Mouse (Mus musculus) liver, embryonic 13.5 days (tissue): ENCODE data around the gene Fabp2. TPM values are rescaled to one million over a fixed set of nuclear protein-coding genes. Genes with fewer than 3 reads are reported as not detected.

ENCODE experiments used
- ATAC-seq: fragments of 200-750 bp; cut with Nextera tagmentation; 2 replicates; pipeline ENCODE4 v1.8.0; 2017; ENCODE audit warnings: low read depth, mild to moderate bottlenecking, moderate number of reproducible peaks, moderate library complexity
- DNase-seq: peaks from one replicate; pipeline ENCODE4 v3.0.0; 2022
- H3K27ac ChIP-seq: fragments of 300-500 bp; sonication (generic); 2 replicates; pipeline ENCODE4 v1.5.1; 2015; ENCODE audit warnings: moderate library complexity, mild to moderate bottlenecking, inconsistent platforms
- H3K27me3 ChIP-seq: fragments of 300-500 bp; sonication (generic); 2 replicates; pipeline ENCODE4 v1.6.1; 2015; ENCODE audit warnings: mild to moderate bottlenecking, inconsistent platforms
- H3K36me3 ChIP-seq: fragments of 300-500 bp; sonication (generic); 2 replicates; pipeline ENCODE4 v1.6.1; 2015; ENCODE audit warnings: mild to moderate bottlenecking, inconsistent platforms
- H3K4me1 ChIP-seq: fragments of 300-500 bp; sonication (generic); replicated peaks from 2 replicates; pipeline ENCODE4 v1.6.1; 2015; ENCODE audit warnings: inconsistent platforms
- H3K4me2 ChIP-seq: fragments of 300-500 bp; sonication (generic); 2 replicates; pipeline ENCODE4 v1.6.1; 2015; ENCODE audit warnings: inconsistent platforms, mild to moderate bottlenecking, moderate library complexity
- H3K4me3 ChIP-seq: fragments of 300-500 bp; sonication (generic); replicated peaks from 2 replicates; pipeline ENCODE4 v1.5.1; 2015; ENCODE audit warnings: mild to moderate bottlenecking, inconsistent platforms
- H3K9ac ChIP-seq: fragments of 300-500 bp; sonication (generic); 2 replicates; pipeline ENCODE4 v1.6.1; 2015; ENCODE audit warnings: mild to moderate bottlenecking, inconsistent platforms
- H3K9me3 ChIP-seq: fragments of 300-500 bp; sonication (generic); replicated peaks from 2 replicates; pipeline ENCODE4 v1.6.1; 2016; ENCODE audit warnings: inconsistent platforms
- WGBS: fragments of 180-500 bp; shearing (Covaris S2); methylation state at CpG from one replicate; pipeline ENCODE4 v1.1.7; 2015; ENCODE audit not compliant: insufficient replicate concordance; 5-methylcytosine and 5-hydroxymethylcytosine counted together
- polyA plus RNA-seq: library from polyadenylated mRNA; unstranded; fragments of >200 nt; fragmentation: Nextera tagmentation; extraction: Ambion mirVana; gene quantifications from 2 replicates; pipeline ENCODE4 v1.2.1, GENCODE M21; 2015

Gene Fabp2
- 11.7 and 12.9 TPM in 2 replicates for polyA plus RNA-seq

DNA sequence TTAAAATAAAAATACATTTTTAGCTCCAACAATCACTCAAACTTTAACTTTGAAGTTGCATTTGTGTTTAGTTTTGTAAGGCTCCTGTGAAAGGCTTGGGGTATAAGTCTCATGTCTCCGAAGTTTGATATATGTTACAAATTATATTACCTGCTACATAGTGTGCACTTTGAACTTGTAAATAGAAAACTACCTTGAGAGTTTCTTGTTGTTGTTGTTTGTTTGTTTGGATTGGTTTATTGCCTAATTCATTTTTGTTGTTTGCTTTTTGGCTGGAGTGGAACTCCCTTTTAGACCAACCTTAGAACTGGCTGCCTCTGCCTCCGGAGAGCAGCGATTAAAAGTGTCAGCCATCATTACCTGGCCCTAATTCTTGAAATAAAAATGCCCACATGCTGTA, at the start of gene Fabp2:
TSS of gene Fabp2 (plus strand) at position 301 of the 400 bp plus-strand sequence.
- whole genome bisulfite sequencing: 77% methylated on average over 3 of the region's 3 CpGs
- Histone ChIP-seq H3K27ac (no peak within 1 kb of the TSS), H3K27me3 (no peaks in the 10 kb centered on the region), H3K4me1 (no peaks in the 10 kb centered on the region), H3K36me3 (no peaks in the 10 kb centered on the region), H3K4me2 (no peak within 1 kb of the TSS), H3K4me3 (no peak within 1 kb of the TSS), H3K9ac (no peak within 1 kb of the TSS), H3K9me3 (no peaks in the 10 kb centered on the region)
- no peak for ATAC-seq
- DNase-seq: no peak

- Histone ChIP-seq H3K9me3 (no peaks in the 10 kb centered on the region), H3K36me3 (0 out of 2 replicates have a peak, but pooled peaks cover 4% of the 10 kb centered on the region), H3K4me1 (no peaks in the 10 kb centered on the region), H3K9ac (no peak overlapping the region), H3K27me3 (no peaks in the 10 kb centered on the region), H3K4me2 (no peak overlapping the region), H3K27ac (no peak overlapping the region), H3K4me3 (no peak overlapping the region)
- DNase-seq (no peak), ATAC-seq (no peak)
- 42% methylated on average over 5 of the region's 5 CpGs for WGBS
These were observed 46.4 kb upstream of the Fabp2 start for GRCm38 (mm10) chr3:122848410-122849034.

GRCm38 (mm10) chr3:122855149-122855548, 39.7 kb upstream of the Fabp2 start:
- H3K4me3 ChIP-seq: no peak overlapping the region
- H3K9ac ChIP-seq: no peak overlapping the region
- H3K9me3 ChIP-seq: no peaks in the 10 kb centered on the region
- H3K36me3 ChIP-seq: no peaks in the 10 kb centered on the region
- no peak for DNase-seq
- H3K4me2 ChIP-seq: no peak overlapping the region
- no peaks in the 10 kb centered on the region for H3K4me1 ChIP-seq
- WGBS: 65% methylated on average over 11 of the region's 11 CpGs
- H3K27me3 ChIP-seq: no peaks in the 10 kb centered on the region
- ATAC-seq: no peak
- no peak overlapping the region for H3K27ac ChIP-seq

- Histone ChIP-seq H3K9ac (no peak overlapping the region), H3K4me2 (no peak overlapping the region), H3K36me3 (no peaks in the 10 kb centered on the region), H3K4me1 (no peaks in the 10 kb centered on the region), H3K4me3 (no peak overlapping the region), H3K27me3 (no peaks in the 10 kb centered on the region), H3K9me3 (no peaks in the 10 kb centered on the region), H3K27ac (no peak overlapping the region)
- DNase-seq (no peak), ATAC-seq (no peak)
- WGBS: 61% methylated on average over 2 of the region's 2 CpGs
These were observed 35.0 kb upstream of the Fabp2 start for GRCm38 (mm10) chr3:122859829-122860228.

GRCm38 (mm10) chr3:122860573-122861498, 34.0 kb upstream of the Fabp2 start:
- Histone ChIP-seq H3K4me2 (no peak overlapping the region), H3K27me3 (no peaks in the 10 kb centered on the region), H3K9ac (no peak overlapping the region), H3K27ac (no peak overlapping the region), H3K4me1 (no peaks in the 10 kb centered on the region), H3K4me3 (no peak overlapping the region), H3K9me3 (no peaks in the 10 kb centered on the region), H3K36me3 (no peaks in the 10 kb centered on the region)
- DNase-seq: no peak
- no peak for ATAC-seq
- WGBS: 68% methylated on average over 12 of the region's 12 CpGs

DNA sequence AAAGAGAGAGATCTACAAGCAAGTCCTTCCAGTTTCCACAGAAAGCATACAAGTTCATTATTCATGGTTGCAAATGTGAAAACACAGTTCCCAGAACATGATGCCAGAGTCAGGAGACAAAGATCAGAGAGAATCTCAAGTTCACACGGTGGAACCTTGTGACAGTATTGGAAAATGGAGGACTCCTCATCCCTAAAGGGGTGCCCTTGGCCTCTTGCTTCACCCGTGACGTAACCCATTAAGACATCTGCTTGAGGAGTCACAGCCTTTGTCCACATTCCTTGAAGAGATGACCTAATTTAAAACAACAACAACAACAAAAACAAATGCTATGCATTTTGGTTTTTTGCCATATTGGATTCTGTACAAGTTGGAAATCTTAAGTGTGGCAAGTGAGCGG, 29.8 kb upstream of the Fabp2 start:
- H3K4me1 ChIP-seq: no peaks in the 10 kb centered on the region
- H3K4me2 ChIP-seq: no peak overlapping the region
- no peak for ATAC-seq
- 70% methylated on average over 4 of the region's 4 CpGs for WGBS
- H3K36me3 ChIP-seq: no peaks in the 10 kb centered on the region
- DNase-seq: no peak
- no peaks in the 10 kb centered on the region for H3K27me3 ChIP-seq
- no peak overlapping the region for H3K9ac ChIP-seq
- no peak overlapping the region for H3K27ac ChIP-seq
- H3K4me3 ChIP-seq: no peak overlapping the region
- no peaks in the 10 kb centered on the region for H3K9me3 ChIP-seq

- Histone ChIP-seq H3K4me1 (no peaks in the 10 kb centered on the region), H3K4me2 (no peak overlapping the region), H3K27ac (no peak overlapping the region), H3K4me3 (no peak overlapping the region), H3K9me3 (no peaks in the 10 kb centered on the region), H3K36me3 (no peaks in the 10 kb centered on the region), H3K27me3 (no peaks in the 10 kb centered on the region), H3K9ac (no peak overlapping the region)
- ATAC-seq: no peak
- WGBS: 81% methylated on average over 1 of the region's 1 CpGs
- no peak for DNase-seq
These were observed 26.6 kb upstream of the Fabp2 start for GRCm38 (mm10) chr3:122868270-122868669.

DNA sequence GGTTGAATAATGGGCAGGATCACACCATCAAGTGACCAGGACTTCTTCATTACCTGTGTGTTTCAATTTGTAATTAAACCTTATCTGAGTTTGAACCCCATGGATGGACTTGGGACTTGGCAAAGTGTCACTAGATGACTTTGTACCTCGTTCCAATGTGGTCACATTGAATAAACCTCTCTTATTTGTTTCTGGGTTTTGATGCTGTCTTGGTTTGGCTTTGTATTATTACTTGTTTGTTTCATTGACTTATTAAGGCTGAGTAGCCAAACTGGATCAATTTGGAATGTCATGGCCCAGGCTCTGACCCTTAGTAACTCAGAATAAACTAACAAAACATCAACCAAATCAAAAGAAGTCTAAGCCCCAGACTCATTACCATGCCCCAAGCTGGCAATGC, 23.3 kb upstream of the Fabp2 start:
- H3K27ac ChIP-seq: no peak overlapping the region
- H3K4me2 ChIP-seq: no peak overlapping the region
- H3K27me3 ChIP-seq: no peaks in the 10 kb centered on the region
- DNase-seq: no peak
- H3K9ac ChIP-seq: no peak overlapping the region
- H3K4me3 ChIP-seq: no peak overlapping the region
- ATAC-seq: no peak
- no peaks in the 10 kb centered on the region for H3K4me1 ChIP-seq
- 40% methylated on average over 1 of the region's 1 CpGs for WGBS
- no peaks in the 10 kb centered on the region for H3K9me3 ChIP-seq
- H3K36me3 ChIP-seq: no peaks in the 10 kb centered on the region

DNA sequence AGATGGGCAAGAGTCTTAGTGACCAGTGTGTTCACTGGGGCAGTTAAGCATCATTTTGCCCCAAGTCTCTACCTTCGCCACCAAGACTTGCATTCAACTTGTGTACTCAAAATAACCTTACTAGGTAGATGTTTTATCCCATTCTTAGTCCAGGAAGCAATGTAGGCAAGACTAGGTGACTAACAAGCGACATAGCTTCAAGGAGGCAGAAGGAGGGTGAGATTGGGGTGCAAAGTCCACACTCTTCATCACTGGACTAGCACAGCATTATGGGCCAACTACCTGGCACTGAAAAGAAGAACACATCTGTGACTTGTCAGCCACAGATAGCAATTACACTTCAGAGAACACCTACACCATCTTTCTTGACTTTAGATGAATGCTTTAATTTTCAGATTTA, 18.0 kb upstream of the Fabp2 start:
- no peak for DNase-seq
- whole genome bisulfite sequencing: 68% methylated on average over 2 of the region's 2 CpGs
- H3K4me3 ChIP-seq: no peak overlapping the region
- no peaks in the 10 kb centered on the region for H3K4me1 ChIP-seq
- H3K27me3 ChIP-seq: no peaks in the 10 kb centered on the region
- no peak overlapping the region for H3K9ac ChIP-seq
- H3K4me2 ChIP-seq: no peak overlapping the region
- ATAC-seq: no peak
- H3K9me3 ChIP-seq: no peaks in the 10 kb centered on the region
- no peak overlapping the region for H3K27ac ChIP-seq
- H3K36me3 ChIP-seq: no peaks in the 10 kb centered on the region

GRCm38 (mm10) chr3:122877543-122877942, 17.3 kb upstream of the Fabp2 start:
- no peaks in the 10 kb centered on the region for H3K4me1 ChIP-seq
- DNase-seq (no peak), ATAC-seq (no peak)
- H3K27ac ChIP-seq: no peak overlapping the region
- H3K36me3 ChIP-seq: no peaks in the 10 kb centered on the region
- no peaks in the 10 kb centered on the region for H3K9me3 ChIP-seq
- no peaks in the 10 kb centered on the region for H3K27me3 ChIP-seq
- H3K4me3 ChIP-seq: no peak overlapping the region
- no peak overlapping the region for H3K9ac ChIP-seq
- WGBS: 68% methylated on average over 3 of the region's 3 CpGs
- no peak overlapping the region for H3K4me2 ChIP-seq

- Histone ChIP-seq H3K9me3 (no peaks in the 10 kb centered on the region), H3K9ac (no peak overlapping the region), H3K4me2 (no peak overlapping the region), H3K27me3 (no peaks in the 10 kb centered on the region), H3K4me3 (no peak overlapping the region), H3K36me3 (no peaks in the 10 kb centered on the region), H3K4me1 (no peaks in the 10 kb centered on the region), H3K27ac (no peak overlapping the region)
- 77% methylated on average over 8 of the region's 8 CpGs for WGBS
- DNase-seq (no peak), ATAC-seq (no peak)
These were observed 16.1 kb upstream of the Fabp2 start for GRCm38 (mm10) chr3:122878705-122879315.
